In the genomic region with DNA sequence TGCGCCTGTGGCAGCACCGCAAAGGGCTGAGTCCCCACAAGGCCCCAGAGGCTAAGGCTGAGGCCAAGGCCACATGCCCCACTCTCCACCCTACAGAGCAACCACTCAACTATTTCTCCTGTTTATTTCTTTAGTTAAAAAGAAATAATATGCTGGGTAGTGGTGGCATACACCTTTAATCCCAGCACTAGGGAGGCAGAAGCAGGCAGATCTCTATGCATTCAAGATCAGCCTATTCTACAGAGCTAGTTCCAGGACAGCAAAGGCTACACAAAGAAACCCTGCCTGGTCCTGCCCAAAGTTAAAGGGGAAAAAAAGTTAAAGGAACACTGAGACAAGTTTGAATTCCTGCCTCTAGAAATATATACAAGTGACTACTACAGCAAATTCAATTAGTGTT, we compare ENCODE assay signal across 20 mouse cellular contexts.
"Had no signal": no experiment of that assay in that cellular context is flagged by ENCODE, and none has a peak within 500 bp of the region (broad histone marks: within the 10 kb centered on the region; RNA-seq: fewer than 3 reads in every experiment).

Gm4707 (minus strand) TSS at position 101 of the 400 bp plus-strand sequence.

- H3K9me3 ChIP-seq: lung, embryonic 15.5 days; midbrain, embryonic 10.5 days; midbrain, embryonic 12.5 days; neural tube, embryonic 12.5 days; stomach, embryonic 15.5 days had no signal

- H3K27ac ChIP-seq: liver, embryonic 14.5 days; lung, embryonic 15.5 days; macrophage; midbrain, embryonic 10.5 days; midbrain, embryonic 12.5 days; neural tube, embryonic 12.5 days; stomach, embryonic 15.5 days; stomach, postnatal 0 days had no signal

- H3K27me3 ChIP-seq: lung, embryonic 15.5 days; midbrain, embryonic 12.5 days; neural tube, embryonic 12.5 days; stomach, embryonic 15.5 days had no signal

- H3K4me1 ChIP-seq: lung, embryonic 15.5 days; midbrain, embryonic 10.5 days; midbrain, embryonic 12.5 days; neural tube, embryonic 12.5 days; stomach, embryonic 15.5 days had no signal

- DNase-seq: lung, adult 2 months; lung, postnatal 14 days; lung, postnatal 36 days; midbrain, embryonic 14.5 days; retina, postnatal 1 day; right cerebral cortex, adult 18-20 months; right cerebral cortex, postnatal 14 days; thymus, adult 2 months; thymus, postnatal 25 days; thymus, postnatal 4 days had no signal

- ATAC-seq: lung, postnatal 0 days; midbrain, embryonic 16.5 days had no signal

- H3K9ac ChIP-seq: liver, embryonic 14.5 days; lung, embryonic 15.5 days; midbrain, embryonic 12.5 days; neural tube, embryonic 12.5 days; stomach, embryonic 15.5 days had no signal

- H3K4me3 ChIP-seq: lung, embryonic 15.5 days; midbrain, embryonic 10.5 days; midbrain, embryonic 12.5 days; neural tube, embryonic 12.5 days; stomach, embryonic 15.5 days had no signal
